ENCODE assay signal across 8 mouse cellular contexts in the genomic region with DNA sequence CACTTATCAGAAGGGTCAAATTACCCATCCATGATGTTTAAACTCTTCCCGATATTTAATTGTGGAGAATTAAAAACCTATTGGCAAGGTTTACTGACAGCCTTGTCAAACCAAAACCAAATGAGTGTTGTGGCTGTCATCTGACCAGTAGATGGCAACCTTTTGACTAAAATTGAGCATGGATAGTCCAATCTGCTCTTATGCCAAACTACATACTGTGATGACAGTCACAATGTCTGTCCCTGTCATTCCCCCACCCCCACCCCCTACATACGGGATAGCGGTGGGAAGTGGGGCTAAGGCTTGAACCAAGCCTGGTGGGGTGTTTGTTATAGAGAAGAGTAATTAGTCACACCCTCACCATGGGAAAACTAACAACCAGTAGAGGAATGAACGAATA. TPM values are rescaled to one million over a fixed set of nuclear protein-coding genes. Genes with fewer than 3 reads are reported as not detected.
DNase-seq lines count a peak whose midpoint lies in the region; ATAC-seq and TF ChIP-seq lines count a peak whose summit lies in the region.

No protein-coding gene starts in this region.

- H3K4me3 ChIP-seq in gastrocnemius, adult 2 months, result no peak overlapping the region
- H3K4me3 ChIP-seq in midbrain, embryonic 13.5 days (replicated peaks), result no peak overlapping the region
- H3K4me3 ChIP-seq in midbrain, embryonic 10.5 days, result no peak overlapping the region

- no peaks in the 10 kb centered on the region for H3K27me3 ChIP-seq in midbrain, embryonic 13.5 days
- no peaks in the 10 kb centered on the region for H3K27me3 ChIP-seq in midbrain, embryonic 10.5 days (ENCODE audit: low read depth, poor library complexity, severe bottlenecking)

- TF ChIP-seq CTCF in gastrocnemius, adult 2 months (IDR thresholded peaks at IDR 0.05), result peak; percentile 76

- DNase-seq in gastrocnemius, adult 2 months, result no peak
- DNase-seq in gastrocnemius, postnatal 36 days, result no peak
- no peak for DNase-seq in midbrain, embryonic 10.5 days (ENCODE audit: low spot score)
- DNase-seq in forelimb bud, embryonic 11.5 days (ENCODE audit: low read depth, low spot score), result peak; percentile 5
- DNase-seq in retina, postnatal 1 day, result peak; percentile 57
- DNase-seq in thymus, postnatal 36 days, result no peak
- no peak for DNase-seq in adrenal gland, postnatal 4 days (ENCODE audit: low spot score in 2 of 2)

- H3K4me1 ChIP-seq in midbrain, embryonic 13.5 days (replicated peaks), result no peaks in the 10 kb centered on the region
- H3K4me1 ChIP-seq in midbrain, embryonic 10.5 days, result no peaks in the 10 kb centered on the region

- 59% methylated on average over 4 of the region's 4 CpGs for WGBS in midbrain, embryonic 13.5 days
- 66% methylated on average over 4 of the region's 4 CpGs for WGBS in midbrain, embryonic 10.5 days

- H3K27ac ChIP-seq in gastrocnemius, adult 2 months, result no peak overlapping the region
- H3K27ac ChIP-seq in midbrain, embryonic 13.5 days, result no peak overlapping the region
- no peak overlapping the region for H3K27ac ChIP-seq in midbrain, embryonic 10.5 days (replicated peaks)

- no peaks in the 10 kb centered on the region for H3K36me3 ChIP-seq in midbrain, embryonic 13.5 days
- H3K36me3 ChIP-seq in midbrain, embryonic 10.5 days, result no peaks in the 10 kb centered on the region

- no peaks in the 10 kb centered on the region for H3K9me3 ChIP-seq in midbrain, embryonic 13.5 days
- H3K9me3 ChIP-seq in midbrain, embryonic 10.5 days (replicated peaks), result no peaks in the 10 kb centered on the region

- ATAC-seq in midbrain, embryonic 13.5 days, result peak; percentile 62; the same call in 1 of the 2 replicates

- no peak overlapping the region for H3K4me2 ChIP-seq in midbrain, embryonic 13.5 days (replicated peaks)

- intact Hi-C loops in gastrocnemius, adult 2 months (cut with DNase I), result loop anchor here (1.0 to 5.0 kb wide), 3 partner anchors 17 to 387 kb away; no protein-coding TSS in a partner anchor
- intact Hi-C loops in gastrocnemius, postnatal 36 days (cut with DNase I), result no loop called here

- no peak overlapping the region for H3K9ac ChIP-seq in midbrain, embryonic 13.5 days (replicated peaks)

RNA-seq across cellular contexts. Expression of gene Osmr, which starts 34.6 kb away (rescaled TPM):
- 1 to 10 TPM; 4.3 to 6.4 TPM for total RNA-seq in gastrocnemius, adult 2 months (2021)
- 1 to 10 TPM; 3.0 to 4.1 TPM for total RNA-seq in gastrocnemius, postnatal 36 days (2021)
- polyA plus RNA-seq in midbrain, embryonic 13.5 days (2015; fragmentation: Nextera tagmentation; extraction: Ambion mirVana), result 0.96 and 1.3 TPM in 2 replicates
- polyA plus RNA-seq in midbrain, embryonic 10.5 days (2016; fragmentation: Nextera tagmentation; extraction: Ambion mirVana), result 0.41 and 0.83 TPM in 2 replicates
- 1 to 10 TPM; 6.1 to 6.3 TPM for total RNA-seq in adrenal gland, postnatal 4 days (2021)

Comparison
In these comparisons a context has a peak if more than half of its experiments do, and no peak if none do; other contexts are left out.
1. DNase-seq: peak in forelimb bud, embryonic 11.5 days (single experiment) and retina, postnatal 1 day (single experiment); none in gastrocnemius, adult 2 months (single experiment), gastrocnemius, postnatal 36 days (0 of 2), midbrain, embryonic 10.5 days (single experiment), thymus, postnatal 36 days (0 of 2) and adrenal gland, postnatal 4 days (0 of 2).